In genomic region chr12:28494289-28494688, GRCm38 (mm10) we compare ENCODE assay signal across 24 mouse cellular contexts. TPM values are rescaled to one million over a fixed set of nuclear protein-coding genes. Genes with fewer than 3 reads are reported as not detected.
"Had no signal": no experiment of that assay in that cellular context is flagged by ENCODE, and none has a peak within 500 bp of the region (broad histone marks: within the 10 kb centered on the region; RNA-seq: fewer than 3 reads in every experiment).

No protein-coding gene starts in this region.

- H3K4me3 ChIP-seq: midbrain, embryonic 10.5 days; midbrain, embryonic 12.5 days; myocyte; neural tube, embryonic 13.5 days; neural tube, embryonic 15.5 days had no signal

- H3K27ac ChIP-seq: midbrain, embryonic 10.5 days; midbrain, embryonic 12.5 days; neural tube, embryonic 13.5 days; neural tube, embryonic 15.5 days had no signal

- H3K36me3 ChIP-seq: midbrain, embryonic 10.5 days; midbrain, embryonic 12.5 days; neural tube, embryonic 13.5 days; neural tube, embryonic 15.5 days had no signal

- H3K4me1 ChIP-seq: midbrain, embryonic 10.5 days; midbrain, embryonic 12.5 days; neural tube, embryonic 13.5 days; neural tube, embryonic 15.5 days had no signal

- H3K27me3 ChIP-seq: midbrain, embryonic 12.5 days; neural tube, embryonic 13.5 days; neural tube, embryonic 15.5 days had no signal

- H3K4me2 ChIP-seq: lung, embryonic 14.5 days; midbrain, embryonic 12.5 days; neural tube, embryonic 13.5 days; neural tube, embryonic 15.5 days had no signal

- H3K9ac ChIP-seq: lung, embryonic 14.5 days; midbrain, embryonic 12.5 days; neural tube, embryonic 13.5 days; neural tube, embryonic 15.5 days had no signal

- DNase-seq: lung, adult 18-20 months; lung, embryonic 14.5 days; lung, postnatal 10 days; lung, postnatal 4 days; midbrain, embryonic 14.5 days; retina, postnatal 1 day; right cerebral cortex, adult 18-20 months; right cerebral cortex, postnatal 25 days; right cerebral cortex, postnatal 4 days; spleen, adult 18-20 months; thymus, adult 2 months; thymus, postnatal 25 days; thymus, postnatal 4 days had no signal

- ATAC-seq: midbrain, embryonic 16.5 days had no signal

- H3K9me3 ChIP-seq: midbrain, embryonic 10.5 days; midbrain, embryonic 12.5 days; neural tube, embryonic 13.5 days; neural tube, embryonic 15.5 days had no signal

RNA-seq across cellular contexts. Expression of gene Dcdc2c, which starts 57.9 kb away (rescaled TPM):
- polyA plus RNA-seq: midbrain, embryonic 14.5 days; midbrain, embryonic 16.5 days; neural tube, embryonic 11.5 days; small intestine, adult 2 months; stomach, embryonic 14.5 days; stomach, embryonic 16.5 days; thymus, adult 2 months; urinary bladder, adult 2 months had no signal
